Mouse (Mus musculus) testis, adult 2 months (tissue): ENCODE results near the gene Vav2. TPM values are rescaled to one million over a fixed set of nuclear protein-coding genes. Genes with fewer than 3 reads are reported as not detected.

Experiments
- H3K27ac ChIP-seq: fragments of 200-500 bp; 2 replicates; pipeline ENCODE4 v1.5.1; 2012; ENCODE audit warnings: low read depth, low read length; ENCODE audit not compliant: control insufficient read depth, insufficient read depth
- H3K27me3 ChIP-seq: fragments of 200-500 bp; 2 replicates; pipeline ENCODE4 v1.6.1; 2012; ENCODE audit warnings: mild to moderate bottlenecking, low read length, moderate library complexity; ENCODE audit not compliant: control insufficient read depth, insufficient read depth
- H3K36me3 ChIP-seq: fragments of 200-500 bp; 2 replicates; pipeline ENCODE4 v1.6.1; 2012; ENCODE audit warnings: mild to moderate bottlenecking, low read length; ENCODE audit not compliant: control insufficient read depth, insufficient read depth
- H3K4me1 ChIP-seq: fragments of 200-500 bp; 2 replicates; pipeline ENCODE4 v1.6.1; 2012; ENCODE audit warnings: low read length; ENCODE audit not compliant: control insufficient read depth, insufficient read depth
- H3K4me3 ChIP-seq: fragments of 200-500 bp; 2 replicates; pipeline ENCODE4 v1.5.1; 2012; ENCODE audit warnings: low read depth, mild to moderate bottlenecking, low read length, moderate library complexity, mixed read lengths; ENCODE audit not compliant: control insufficient read depth
- CTCF ChIP-seq: fragments of 200-500 bp; IDR thresholded peaks from 2 replicates; pipeline ENCODE4 v1.5.1; 2012; ENCODE audit warnings: low read depth, mild to moderate bottlenecking, inconsistent platforms, low read length, moderate library complexity; ENCODE audit not compliant: control insufficient read depth, insufficient read depth, insufficient replicate concordance
- POLR2A ChIP-seq: fragments of 200-500 bp; IDR thresholded peaks from 2 replicates; pipeline ENCODE4 v1.6.1; 2012; ENCODE audit warnings: low read depth, mild to moderate bottlenecking, inconsistent platforms, low read length, moderate library complexity; ENCODE audit not compliant: control insufficient read depth
- polyA plus RNA-seq: library from polyadenylated mRNA; depleted of rRNA; stranded (reverse); fragments of >200 nt; gene quantifications from 2 replicates; pipeline ENCODE4 v1.2.3, GENCODE M21; 2012

Gene Vav2
- polyA plus RNA-seq, 1 experiment: 35.7 TPM

DNA sequence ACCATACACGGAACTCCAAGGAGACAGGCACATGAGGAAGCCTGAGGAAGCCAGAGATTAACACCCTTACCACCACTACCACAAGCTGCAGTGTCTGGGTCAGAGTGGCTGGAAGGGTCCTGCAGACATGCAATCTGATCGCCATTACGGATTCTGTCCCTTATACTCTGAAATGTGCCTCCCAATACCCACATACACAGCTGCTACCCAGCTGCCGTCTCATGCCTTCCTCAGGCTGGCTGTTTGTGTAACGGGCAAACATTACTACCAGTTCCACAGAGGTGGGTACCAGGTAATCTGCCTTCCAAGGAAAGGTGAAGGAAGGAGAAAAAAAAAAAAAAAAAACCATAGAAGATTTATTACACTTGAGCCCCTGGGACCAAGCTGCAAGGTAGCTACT, 110.7 kb downstream of the Vav2 start:
- no peaks in the 10 kb centered on the region for H3K4me1 ChIP-seq
- H3K27me3 ChIP-seq: no peaks in the 10 kb centered on the region
- TF ChIP-seq CTCF: no peak
- no peak for TF ChIP-seq POLR2A
- H3K4me3 ChIP-seq: no peak overlapping the region
- H3K36me3 ChIP-seq: no peaks in the 10 kb centered on the region
- H3K27ac ChIP-seq: no peak overlapping the region

DNA sequence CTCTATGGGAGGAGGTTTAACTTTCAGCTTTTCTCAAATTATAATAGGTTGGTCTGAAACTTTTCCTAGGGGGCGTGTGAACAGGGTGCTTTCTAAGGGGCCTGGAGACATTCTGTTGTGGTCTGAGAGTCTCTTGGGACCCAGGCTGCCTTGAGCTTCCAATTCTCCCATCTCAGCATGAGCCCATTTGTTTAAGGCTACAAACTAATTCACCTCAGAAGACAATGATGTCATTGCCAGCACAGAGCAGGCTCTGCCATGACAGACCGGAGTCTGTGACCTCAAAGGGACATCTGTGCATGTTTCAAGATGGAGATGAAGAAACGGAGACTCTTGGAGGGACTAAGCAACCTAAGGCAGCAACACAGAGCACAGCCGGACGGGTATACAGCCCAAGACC, 112.6 kb downstream of the Vav2 start:
- H3K4me1 ChIP-seq: no peaks in the 10 kb centered on the region
- H3K27me3 ChIP-seq: no peaks in the 10 kb centered on the region
- H3K27ac ChIP-seq: no peak overlapping the region
- no peak overlapping the region for H3K4me3 ChIP-seq
- no peaks in the 10 kb centered on the region for H3K36me3 ChIP-seq
- no peak for TF ChIP-seq CTCF
- TF ChIP-seq POLR2A: no peak

DNA sequence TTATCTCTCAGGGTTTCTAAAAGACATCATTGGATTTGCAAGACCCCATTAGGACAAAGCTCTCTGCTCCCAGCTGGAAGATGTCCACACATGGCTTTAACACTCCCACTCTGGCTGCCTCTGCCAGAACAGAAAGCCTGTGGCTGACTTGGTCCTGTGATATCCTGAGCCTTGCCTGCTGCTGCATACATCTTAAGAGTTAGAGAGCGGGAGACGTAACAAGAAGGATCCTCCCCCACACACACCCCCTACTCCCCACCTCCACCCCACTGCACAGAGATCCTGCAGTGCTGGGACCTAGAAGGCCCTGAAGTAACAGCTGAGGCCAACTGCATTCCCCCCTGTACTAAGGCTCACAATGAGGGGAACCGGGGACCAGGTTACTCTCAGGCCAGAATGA, 114.3 kb downstream of the Vav2 start:
- no peak for TF ChIP-seq POLR2A
- no peak for TF ChIP-seq CTCF
- H3K27me3 ChIP-seq: no peaks in the 10 kb centered on the region
- no peaks in the 10 kb centered on the region for H3K36me3 ChIP-seq
- no peaks in the 10 kb centered on the region for H3K4me1 ChIP-seq
- H3K4me3 ChIP-seq: no peak overlapping the region
- no peak overlapping the region for H3K27ac ChIP-seq

DNA sequence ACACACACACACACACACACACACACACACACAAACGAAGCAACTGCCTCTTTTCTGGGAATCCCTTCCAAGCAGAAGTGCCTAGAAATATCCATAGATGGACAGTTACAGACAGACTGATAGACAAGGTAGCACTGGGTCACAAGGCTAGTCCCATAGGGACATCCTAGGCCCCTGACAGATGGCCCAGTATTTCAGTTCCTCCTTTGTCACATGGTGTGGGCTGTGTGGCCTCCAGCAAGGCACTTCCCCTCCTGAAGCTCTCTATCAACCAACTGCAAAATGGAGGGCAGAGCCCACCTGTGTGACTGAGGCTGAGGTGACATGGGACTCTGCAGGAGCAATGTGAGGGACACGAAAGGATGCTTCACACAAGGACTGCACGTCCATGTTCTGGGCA, 115.2 kb downstream of the Vav2 start:
- Histone ChIP-seq H3K36me3 (no peaks in the 10 kb centered on the region), H3K27ac (no peak overlapping the region), H3K4me3 (no peak overlapping the region), H3K27me3 (no peaks in the 10 kb centered on the region), H3K4me1 (no peaks in the 10 kb centered on the region)
- TF ChIP-seq CTCF (no peak), POLR2A (no peak)

DNA sequence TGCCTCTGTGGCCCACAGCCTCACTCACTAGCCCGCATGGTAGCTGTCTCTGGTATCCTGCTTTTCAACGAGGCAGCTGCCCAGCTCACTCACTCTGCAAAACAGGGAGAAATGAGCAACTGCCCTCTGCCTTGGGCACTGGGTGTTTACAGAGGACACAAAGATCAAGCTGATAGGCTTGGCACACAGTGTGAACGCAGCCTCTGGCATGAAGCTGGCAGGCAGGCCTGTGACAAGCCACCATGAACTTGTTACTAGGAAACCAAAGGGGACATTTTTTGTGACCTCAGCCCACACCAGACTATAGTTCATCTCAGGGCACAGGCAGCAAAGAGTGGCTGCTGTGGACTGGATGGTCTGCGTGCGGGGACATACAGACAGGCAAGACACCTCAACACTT, 115.9 kb downstream of the Vav2 start:
- Histone ChIP-seq H3K27ac (no peak overlapping the region), H3K36me3 (no peaks in the 10 kb centered on the region), H3K27me3 (no peaks in the 10 kb centered on the region), H3K4me1 (no peaks in the 10 kb centered on the region), H3K4me3 (no peak overlapping the region)
- TF ChIP-seq POLR2A (no peak), CTCF (no peak)

DNA sequence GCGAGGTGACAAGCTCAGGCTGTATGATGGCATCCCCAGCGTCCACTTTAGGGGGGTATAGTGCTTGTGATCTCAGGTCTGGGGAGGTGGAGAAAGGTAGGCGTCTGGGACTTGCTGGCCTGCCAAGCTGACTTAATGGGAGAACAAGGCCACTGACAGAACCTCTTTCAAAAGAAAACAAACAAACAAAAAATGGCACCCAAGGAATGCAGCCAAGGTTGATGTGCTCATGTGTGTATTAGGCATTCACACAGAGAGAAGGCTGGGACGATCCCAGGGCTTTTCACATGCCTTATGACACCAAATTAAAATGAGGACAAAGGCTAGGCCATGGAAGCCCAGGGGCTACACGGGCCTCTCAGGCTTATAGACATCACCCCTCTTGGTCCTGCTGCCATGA, 116.6 kb downstream of the Vav2 start:
- no peaks in the 10 kb centered on the region for H3K27me3 ChIP-seq
- H3K4me3 ChIP-seq: no peak overlapping the region
- H3K27ac ChIP-seq: no peak overlapping the region
- no peaks in the 10 kb centered on the region; the same call in 1 of the 2 replicates for H3K4me1 ChIP-seq
- no peak for TF ChIP-seq CTCF
- no peak for TF ChIP-seq POLR2A
- no peaks in the 10 kb centered on the region for H3K36me3 ChIP-seq

DNA sequence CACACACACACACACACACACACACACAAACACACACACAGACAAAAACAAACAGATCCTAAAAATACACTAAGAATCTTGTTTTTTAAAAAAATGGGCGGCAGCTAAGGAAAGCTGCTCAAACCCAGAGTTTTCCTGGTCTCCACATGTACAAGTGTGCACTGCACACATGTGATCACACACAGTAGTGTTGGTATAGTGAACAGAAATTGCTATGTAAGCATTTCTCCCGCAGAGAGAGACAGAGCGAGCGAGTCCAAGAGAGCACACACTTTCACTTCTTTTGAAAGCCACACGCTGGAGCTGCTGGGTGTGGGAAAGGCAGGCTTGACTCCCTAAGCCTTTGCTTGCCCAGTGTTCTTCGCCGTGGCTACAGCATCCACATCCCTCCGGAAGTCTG, 120.2 kb downstream of the Vav2 start:
- Histone ChIP-seq H3K36me3 (no peaks in the 10 kb centered on the region), H3K27me3 (no peaks in the 10 kb centered on the region), H3K4me1 (peaks cover 2% of the 10 kb centered on the region), H3K27ac (no peak overlapping the region), H3K4me3 (no peak overlapping the region)
- TF ChIP-seq POLR2A: no peak
- no peak for TF ChIP-seq CTCF

DNA sequence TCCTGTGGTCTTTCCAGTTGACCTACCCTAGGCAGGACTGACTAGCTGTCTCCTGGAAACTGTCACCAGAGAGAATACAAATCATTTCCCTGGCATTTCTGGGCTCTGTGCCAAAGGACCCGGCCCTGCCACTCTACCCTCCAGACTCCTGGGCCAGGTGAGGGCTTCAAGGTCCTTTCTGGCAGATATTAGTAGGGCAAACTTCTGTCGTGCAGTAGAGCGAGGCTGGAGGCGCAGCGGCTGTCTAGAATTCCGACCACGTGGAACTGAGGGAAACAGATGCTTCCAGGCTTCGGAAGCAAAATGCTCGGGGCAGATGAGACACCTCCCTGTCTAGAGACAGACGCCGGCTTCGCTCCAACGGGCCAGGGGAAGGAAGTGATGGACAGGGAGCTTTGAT, 122.1 kb downstream of the Vav2 start:
- no peak for TF ChIP-seq POLR2A
- TF ChIP-seq CTCF: no peak
- no peaks in the 10 kb centered on the region for H3K27me3 ChIP-seq
- no peak overlapping the region for H3K4me3 ChIP-seq
- peaks cover 3% of the 10 kb centered on the region for H3K4me1 ChIP-seq
- no peaks in the 10 kb centered on the region for H3K36me3 ChIP-seq
- no peak overlapping the region for H3K27ac ChIP-seq
